Mouse (Mus musculus) megakaryocyte, embryonic 14.5 days (primary cell): ENCODE results near the gene Il9. TPM values are rescaled to one million over a fixed set of nuclear protein-coding genes. Genes with fewer than 3 reads are reported as not detected.
A peak's percentile ranks its signal among the peaks of the same experiment; 100 is the strongest.

Experiments used
- H3K27me3 ChIP-seq: replicated peaks from 2 replicates; pipeline ENCODE3; 2012; ENCODE audit warnings: inconsistent platforms
- H3K36me3 ChIP-seq: replicated peaks from 2 replicates; pipeline ENCODE3; 2012; ENCODE audit warnings: low read length, inconsistent platforms, mixed read lengths
- H3K4me1 ChIP-seq: 2 replicates; pipeline ENCODE4 v1.6.1; 2012; ENCODE audit warnings: inconsistent platforms
- H3K4me3 ChIP-seq: replicated peaks from 2 replicates; pipeline ENCODE3; 2012; ENCODE audit warnings: moderate library complexity, mild to moderate bottlenecking, inconsistent platforms
- H3K9me3 ChIP-seq: 2 replicates; pipeline ENCODE4 v1.6.1; 2012; ENCODE audit warnings: inconsistent platforms
- FLI1 ChIP-seq: IDR thresholded peaks from 2 replicates; pipeline ENCODE4 v1.6.1; 2012; ENCODE audit warnings: low read length, inconsistent platforms, mixed read lengths
- GATA1 ChIP-seq: IDR thresholded peaks from 3 replicates; pipeline ENCODE4 v1.6.1; 2012; ENCODE audit warnings: mixed read lengths, low read length, inconsistent platforms, borderline replicate concordance
- polyA plus RNA-seq: library from polyadenylated mRNA; stranded (reverse); fragments of >175 nt; gene quantifications from 2 replicates; pipeline ENCODE4 v1.2.3, GENCODE M21; 2012; ENCODE audit warnings: low replicate concordance; ENCODE audit not compliant: insufficient read depth

The Il9 gene
- polyA plus RNA-seq: not detected in 2 replicates

GRCm38 (mm10) chr13:56482146-56482545, at the start of gene Il9:
Gene Il9 (minus strand): TSS chr13:56482246.
- no peak for TF ChIP-seq FLI1
- TF ChIP-seq GATA1: no peak
- Histone ChIP-seq H3K4me1 (no peaks in the 10 kb centered on the region; the same call in 1 of the 2 replicates), H3K36me3 (no peaks in the 10 kb centered on the region), H3K27me3 (peaks cover 23% of the 10 kb centered on the region), H3K9me3 (no peaks in the 10 kb centered on the region), H3K4me3 (no peak within 1 kb of the TSS)

- H3K9me3 ChIP-seq: peaks cover 8% of the 10 kb centered on the region; the same call in 1 of the 2 replicates
- no peaks in the 10 kb centered on the region for H3K36me3 ChIP-seq
- peaks cover 5% of the 10 kb centered on the region for H3K27me3 ChIP-seq
- TF ChIP-seq FLI1: no peak
- TF ChIP-seq GATA1: no peak
- no peak overlapping the region for H3K4me3 ChIP-seq
- H3K4me1 ChIP-seq: no peaks in the 10 kb centered on the region
Measured at GRCm38 (mm10) chr13:56529685-56530084, 47.6 kb upstream of the Il9 start.

GRCm38 (mm10) chr13:56529031-56529430, 47.0 kb upstream of the Il9 start:
- no peaks in the 10 kb centered on the region for H3K36me3 ChIP-seq
- peaks cover 5% of the 10 kb centered on the region for H3K27me3 ChIP-seq
- H3K9me3 ChIP-seq: peaks cover 5% of the 10 kb centered on the region; the same call in 1 of the 2 replicates
- no peak overlapping the region for H3K4me3 ChIP-seq
- no peak for TF ChIP-seq GATA1
- TF ChIP-seq FLI1: no peak
- H3K4me1 ChIP-seq: no peaks in the 10 kb centered on the region

GRCm38 (mm10) chr13:56528281-56528680, 46.2 kb upstream of the Il9 start:
- peaks cover 5% of the 10 kb centered on the region for H3K27me3 ChIP-seq

GRCm38 (mm10) chr13:56527846-56528245, 45.8 kb upstream of the Il9 start:
- Histone ChIP-seq H3K27me3 (peaks cover 5% of the 10 kb centered on the region), H3K36me3 (no peaks in the 10 kb centered on the region), H3K9me3 (no peaks in the 10 kb centered on the region), H3K4me3 (no peak overlapping the region), H3K4me1 (peaks cover under 1% of the 10 kb centered on the region)
- TF ChIP-seq GATA1 (no peak), FLI1 (no peak)

More at GRCm38 (mm10) chr13:56528281-56528680, 46.2 kb upstream of the Il9 start:
- Histone ChIP-seq H3K36me3 (no peaks in the 10 kb centered on the region), H3K9me3 (no peaks in the 10 kb centered on the region), H3K4me3 (no peak overlapping the region), H3K4me1 (no peaks in the 10 kb centered on the region)
- no peak for TF ChIP-seq GATA1
- TF ChIP-seq FLI1: no peak

- Histone ChIP-seq H3K9me3 (no peaks in the 10 kb centered on the region), H3K36me3 (no peaks in the 10 kb centered on the region), H3K4me1 (peaks cover 8% of the 10 kb centered on the region), H3K4me3 (no peak overlapping the region), H3K27me3 (peaks cover 5% of the 10 kb centered on the region)
- TF ChIP-seq FLI1 (no peak), GATA1 (no peak)
Measured at GRCm38 (mm10) chr13:56526871-56527270, 44.8 kb upstream of the Il9 start.

GRCm38 (mm10) chr13:56522821-56523167, 40.7 kb upstream of the Il9 start:
- Histone ChIP-seq H3K36me3 (no peaks in the 10 kb centered on the region), H3K4me1 (peaks cover 8% of the 10 kb centered on the region), H3K4me3 (peak overlapping the region; percentile 92), H3K9me3 (no peaks in the 10 kb centered on the region), H3K27me3 (peaks cover 2% of the 10 kb centered on the region)
- TF ChIP-seq FLI1 (no peak), GATA1 (no peak)

GRCm38 (mm10) chr13:56522081-56522820, 40.2 kb upstream of the Il9 start, which contains the start of gene Fbxl21:
Gene Fbxl21 (plus strand): TSS chr13:56522472.
- Histone ChIP-seq H3K36me3 (no peaks in the 10 kb centered on the region), H3K4me1 (peaks cover 8% of the 10 kb centered on the region), H3K9me3 (no peaks in the 10 kb centered on the region), H3K4me3 (peak within 1 kb of the TSS; percentile 92), H3K27me3 (peaks cover 2% of the 10 kb centered on the region)
- no peak for TF ChIP-seq FLI1
- TF ChIP-seq GATA1: no peak

- no peaks in the 10 kb centered on the region for H3K4me1 ChIP-seq
- no peak overlapping the region for H3K4me3 ChIP-seq
- TF ChIP-seq GATA1 (no peak), FLI1 (no peak)
- H3K9me3 ChIP-seq: no peaks in the 10 kb centered on the region
- H3K27me3 ChIP-seq: peaks cover 4% of the 10 kb centered on the region
- H3K36me3 ChIP-seq: no peaks in the 10 kb centered on the region
Measured at GRCm38 (mm10) chr13:56516816-56517215, 34.8 kb upstream of the Il9 start.

- H3K27me3 ChIP-seq: peaks cover 4% of the 10 kb centered on the region
Measured at GRCm38 (mm10) chr13:56516311-56516710, 34.3 kb upstream of the Il9 start.

More at GRCm38 (mm10) chr13:56516311-56516710, 34.3 kb upstream of the Il9 start:
- no peaks in the 10 kb centered on the region for H3K36me3 ChIP-seq
- no peaks in the 10 kb centered on the region for H3K4me1 ChIP-seq
- H3K9me3 ChIP-seq: no peaks in the 10 kb centered on the region
- no peak overlapping the region for H3K4me3 ChIP-seq
- TF ChIP-seq FLI1 (no peak), GATA1 (no peak)
